Mouse (Mus musculus) embryo, embryonic 10.5 days (tissue): ENCODE measurements around the gene Tbc1d19.

Experiments used
- DNase-seq: peaks from one replicate; pipeline ENCODE4 v3.0.0-alpha.2; 2015; ENCODE audit warnings: low spot score

Gene Tbc1d19

DNA sequence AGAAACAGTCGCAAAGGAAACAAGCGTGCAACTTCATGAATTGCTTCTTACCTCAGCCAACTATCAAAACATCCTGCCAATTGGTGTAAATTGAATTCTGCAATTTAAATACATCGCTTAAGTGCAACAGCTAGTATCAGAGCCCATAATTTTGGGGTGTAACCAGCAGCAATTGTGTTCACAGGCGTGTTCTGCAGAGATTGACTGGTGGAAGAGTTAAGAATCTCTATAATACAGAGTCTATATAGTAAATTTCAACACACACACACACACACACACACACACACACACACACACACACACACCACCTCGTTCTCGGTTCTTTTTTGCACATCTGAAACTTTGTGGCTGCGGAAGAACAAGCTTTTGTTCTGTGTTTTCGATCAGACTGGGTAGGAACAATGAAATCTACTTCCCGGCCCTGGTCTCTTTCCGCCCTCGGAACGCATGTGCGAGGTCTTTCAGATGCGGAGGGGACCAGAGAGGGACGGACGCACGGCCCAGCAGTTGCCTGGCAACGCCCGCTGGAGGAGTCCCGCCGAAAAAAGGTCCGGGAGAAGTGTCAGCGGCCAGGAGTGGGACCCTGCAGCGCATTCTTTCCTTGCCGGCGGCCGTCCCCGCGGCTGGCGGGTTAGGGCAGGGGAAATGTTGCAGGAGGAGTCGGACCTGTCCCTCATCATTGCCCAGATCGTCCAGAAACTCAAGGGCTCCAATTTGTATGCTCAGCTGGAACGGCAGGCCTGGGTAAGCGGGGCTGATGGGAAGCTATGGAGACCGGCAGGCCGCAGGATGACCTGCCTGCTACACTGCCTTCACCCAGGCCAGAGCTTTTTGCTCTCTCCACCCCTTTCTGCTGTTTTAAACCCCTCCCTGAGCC, at the start of gene Tbc1d19:
Gene Tbc1d19, plus strand, starts transcription at position 492 of the 877 bp plus-strand sequence.
- DNase-seq, result peak; percentile 95

DNA sequence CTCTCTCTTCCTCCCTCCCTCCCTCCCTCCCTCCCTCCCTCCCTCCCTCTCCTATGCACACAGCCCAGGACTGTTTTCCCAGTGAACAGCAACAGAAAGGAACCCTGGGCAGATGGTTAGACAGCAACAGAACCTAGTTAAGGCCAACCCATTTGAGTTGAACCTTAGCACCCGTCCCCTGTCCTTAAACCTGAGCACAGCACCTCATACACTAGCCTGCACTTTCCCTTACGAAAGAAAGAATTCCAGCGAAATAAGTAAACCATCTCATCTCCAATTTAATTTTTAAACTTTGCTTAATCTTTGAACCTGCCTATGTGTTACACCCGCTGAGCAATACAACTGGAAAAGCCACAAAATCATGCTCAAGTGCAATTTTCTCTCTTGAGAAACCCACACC, 49.5 kb upstream of the Tbc1d19 start:
- DNase-seq, result no peak

DNA sequence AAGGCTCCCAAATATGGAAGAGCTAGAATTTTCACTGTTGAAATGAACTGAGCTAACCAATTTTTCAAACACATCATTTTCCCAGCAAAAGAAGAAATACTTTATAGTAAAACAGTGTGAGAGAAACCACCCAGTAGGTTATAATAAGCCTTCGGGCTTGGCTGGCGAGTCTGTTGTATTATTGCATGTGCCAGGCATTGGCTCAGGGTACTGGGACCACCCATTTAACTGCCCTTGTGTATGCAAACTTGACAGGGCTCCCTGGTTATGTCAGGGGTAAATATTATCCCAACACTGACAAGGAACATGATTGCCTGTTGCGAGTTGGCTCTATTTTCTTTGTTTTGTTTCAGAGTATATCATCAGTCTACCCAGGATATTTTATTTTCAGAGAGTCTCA, 48.5 kb upstream of the Tbc1d19 start:
- no peak for DNase-seq

DNA sequence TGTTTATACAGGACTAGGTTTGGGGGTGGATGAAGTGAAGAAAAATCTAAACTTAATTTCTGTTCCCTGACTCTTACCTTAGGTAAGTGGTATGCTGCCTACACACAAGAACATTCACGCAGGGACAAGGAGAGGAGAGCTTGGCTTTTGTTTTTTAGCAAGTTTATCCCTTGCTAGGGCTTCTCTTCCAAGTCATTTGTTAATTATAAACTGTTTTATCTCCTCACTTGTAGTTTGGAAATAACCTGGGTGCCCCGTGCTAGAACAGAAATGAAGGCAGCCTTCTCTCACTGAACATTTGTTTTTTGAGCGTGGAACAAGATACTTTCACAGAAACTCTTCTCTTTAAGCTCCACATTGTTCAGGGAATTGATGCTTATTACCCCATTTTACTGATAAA, 48.1 kb upstream of the Tbc1d19 start:
- DNase-seq, result no peak

DNA sequence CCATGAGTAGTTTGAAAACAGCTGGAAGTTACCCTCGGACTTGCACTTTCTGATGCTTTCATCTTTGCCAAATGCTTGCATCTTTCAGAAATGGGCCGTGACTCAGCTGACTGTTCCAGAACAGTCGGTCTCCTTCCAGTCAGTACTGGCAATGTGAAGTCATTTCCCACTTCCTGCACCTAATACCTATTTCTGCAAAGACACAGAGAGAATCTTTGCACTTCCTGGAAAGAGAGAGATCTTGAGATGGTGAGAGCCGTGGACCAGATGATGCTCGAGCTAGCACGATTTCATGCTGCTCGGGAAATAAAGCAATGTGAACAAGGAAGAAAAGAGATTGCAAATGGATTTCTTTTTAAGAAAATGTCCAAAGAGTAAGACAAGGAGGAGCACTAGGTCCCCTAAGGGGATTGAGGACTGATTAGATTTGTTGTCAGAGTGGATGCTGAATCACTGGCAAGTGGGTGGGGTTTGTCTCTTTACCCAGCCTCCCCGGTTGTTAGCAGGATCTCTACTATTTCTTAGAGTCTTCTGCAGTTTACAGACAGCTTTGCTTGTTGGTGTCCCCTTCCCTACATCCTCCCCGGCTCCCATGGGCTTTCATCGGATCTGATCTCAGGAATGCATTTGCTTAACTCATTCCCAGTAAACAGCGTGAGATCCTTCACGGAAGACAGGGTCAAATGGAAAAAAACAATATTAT, 24.4 kb upstream of the Tbc1d19 start:
- no peak for DNase-seq

DNA sequence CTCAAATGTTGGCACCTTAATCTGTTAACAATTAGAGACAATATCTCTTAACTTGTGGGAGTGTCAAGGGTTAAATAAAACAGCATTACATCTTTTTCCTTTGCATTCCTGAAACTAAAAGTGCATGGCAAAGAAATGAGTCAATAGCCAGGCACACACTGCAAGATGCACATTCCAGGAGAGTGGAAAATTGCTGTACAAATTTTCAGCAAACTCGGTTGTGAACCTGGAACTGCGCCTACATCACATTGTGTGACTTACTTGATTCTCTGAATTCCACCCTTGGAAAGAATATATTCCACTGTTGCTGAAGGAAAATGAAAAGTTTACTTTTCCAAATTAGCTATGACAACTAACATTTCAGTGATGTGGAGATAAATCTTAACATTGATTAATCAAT, 8.0 kb upstream of the Tbc1d19 start:
- DNase-seq, result no peak

DNA sequence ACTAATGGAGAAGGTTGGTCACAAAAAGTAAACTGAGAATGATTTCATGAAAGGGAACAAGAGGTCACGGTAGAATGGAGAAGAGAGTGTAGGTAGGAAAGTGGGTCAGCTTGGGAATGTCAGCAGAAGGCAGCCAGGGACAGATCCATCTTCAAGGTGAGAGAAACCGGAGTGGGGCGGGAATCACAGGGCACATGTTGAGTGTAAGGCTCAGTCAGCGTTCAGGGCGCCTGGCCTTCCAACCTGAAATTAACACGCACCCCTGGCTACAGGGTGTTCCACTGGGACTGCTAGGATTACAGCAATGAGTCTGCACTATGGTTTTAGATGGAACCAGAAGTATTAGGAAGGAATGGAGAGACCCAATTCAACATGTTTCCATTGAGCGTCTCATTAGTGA, 10.3 kb downstream of the Tbc1d19 start:
- DNase-seq, result no peak

DNA sequence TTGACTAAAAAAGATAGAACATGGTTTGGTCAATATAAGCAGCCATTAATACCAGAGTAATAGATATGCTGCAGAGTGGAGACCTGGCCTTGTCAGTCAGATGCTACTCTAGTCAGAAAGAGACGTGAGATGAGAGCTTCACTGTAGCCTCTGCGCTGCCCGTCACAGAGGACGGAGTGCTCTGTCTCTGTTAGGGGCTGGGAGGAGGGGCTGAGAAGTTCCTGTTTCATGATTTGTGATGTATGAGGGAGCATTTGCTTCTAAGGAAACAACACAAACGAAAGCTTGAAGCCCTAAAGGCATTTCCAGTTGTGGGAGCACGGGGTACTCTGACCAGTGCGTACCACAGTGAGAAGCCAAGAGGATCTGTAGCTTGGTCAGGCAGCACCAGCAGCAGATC, 16.5 kb downstream of the Tbc1d19 start:
- no peak for DNase-seq

DNA sequence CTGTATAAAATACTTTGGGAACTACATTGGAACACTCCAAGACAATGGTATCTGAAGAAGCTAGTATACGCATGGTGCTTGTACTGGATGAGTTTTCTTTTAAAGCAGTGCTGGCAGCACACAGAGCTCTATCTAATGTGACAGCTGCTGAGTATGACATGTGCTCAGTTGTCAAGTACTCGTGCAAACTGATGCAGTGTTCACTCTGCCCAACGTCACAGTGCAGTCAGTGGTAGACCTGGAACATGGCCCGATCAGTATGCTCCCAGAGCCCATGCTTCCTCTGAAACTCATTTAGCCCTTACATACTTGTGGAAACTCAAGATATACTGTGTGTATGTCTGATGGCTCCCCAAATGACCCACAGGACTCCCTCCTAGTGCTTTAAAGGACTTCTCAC, 25.1 kb downstream of the Tbc1d19 start:
- DNase-seq, result no peak

DNA sequence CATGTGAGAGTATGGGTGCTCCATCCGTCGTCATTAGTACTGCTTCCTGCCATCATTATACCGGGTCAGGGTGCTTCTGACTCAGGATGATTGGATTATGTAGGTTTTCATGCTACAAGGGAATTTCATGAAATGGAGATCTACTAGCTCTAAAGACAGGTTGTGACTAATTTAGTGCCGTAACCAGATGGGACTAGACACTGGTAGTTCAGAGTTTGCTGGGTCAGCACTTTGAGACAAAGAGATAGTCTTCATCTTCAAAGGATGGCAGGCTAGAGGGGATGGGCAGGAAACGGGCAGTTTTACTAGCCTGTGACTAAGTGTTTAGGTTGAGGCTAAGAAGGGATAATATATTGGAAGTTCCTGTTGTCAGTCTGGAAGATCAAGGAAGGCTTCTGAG, 31.9 kb downstream of the Tbc1d19 start:
- DNase-seq, result no peak

DNA sequence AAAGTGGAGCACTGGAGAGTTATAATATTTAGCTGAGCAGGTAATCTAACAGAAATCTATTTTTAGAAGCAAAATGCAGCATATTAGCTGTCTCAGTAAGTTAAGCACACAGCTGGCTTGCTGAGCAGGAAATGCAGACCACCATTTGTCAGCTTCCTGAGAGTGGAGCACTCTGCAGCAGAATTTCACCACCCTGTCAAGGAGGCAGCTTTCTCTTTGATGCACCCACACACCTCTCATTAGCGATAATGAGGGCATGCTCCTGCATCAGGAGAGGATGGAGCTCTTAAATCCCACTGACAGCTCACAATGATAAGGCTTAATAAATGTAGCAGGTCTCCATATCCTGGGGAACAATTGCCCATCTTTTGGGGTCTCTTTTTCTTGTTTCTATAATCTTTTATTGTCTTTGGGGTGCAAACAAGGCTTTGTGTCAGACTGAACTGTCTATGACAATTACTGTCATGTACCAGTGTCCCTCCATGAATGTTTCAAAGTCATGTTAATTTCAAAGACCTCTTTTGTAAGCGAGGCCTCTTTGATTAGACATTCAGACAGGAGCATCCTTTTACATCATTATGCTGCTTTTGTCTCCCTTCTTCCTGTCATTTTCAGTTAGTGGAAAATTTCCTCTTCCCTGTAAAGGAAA, 39.0 kb downstream of the Tbc1d19 start:
- DNase-seq, result no peak

DNA sequence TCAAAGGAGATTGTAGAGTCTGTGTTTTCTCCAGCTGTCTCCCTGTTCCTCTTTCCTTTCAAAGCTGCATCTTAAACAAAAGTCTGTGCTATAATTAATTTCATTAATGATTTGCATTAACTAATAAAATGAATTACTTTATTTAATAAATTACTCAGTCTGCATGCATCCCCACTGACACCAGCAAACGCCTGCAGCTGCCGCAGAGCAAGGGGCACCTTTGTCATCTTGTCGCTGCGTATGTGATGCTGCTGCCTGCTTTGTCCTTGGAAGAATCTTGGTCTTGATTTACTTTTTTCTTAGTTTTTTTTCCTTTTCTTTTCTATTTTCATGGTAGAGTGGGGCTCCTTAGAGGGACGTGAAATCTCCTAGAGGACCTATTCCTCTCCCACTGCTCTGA, 43.2 kb downstream of the Tbc1d19 start:
- no peak for DNase-seq

DNA sequence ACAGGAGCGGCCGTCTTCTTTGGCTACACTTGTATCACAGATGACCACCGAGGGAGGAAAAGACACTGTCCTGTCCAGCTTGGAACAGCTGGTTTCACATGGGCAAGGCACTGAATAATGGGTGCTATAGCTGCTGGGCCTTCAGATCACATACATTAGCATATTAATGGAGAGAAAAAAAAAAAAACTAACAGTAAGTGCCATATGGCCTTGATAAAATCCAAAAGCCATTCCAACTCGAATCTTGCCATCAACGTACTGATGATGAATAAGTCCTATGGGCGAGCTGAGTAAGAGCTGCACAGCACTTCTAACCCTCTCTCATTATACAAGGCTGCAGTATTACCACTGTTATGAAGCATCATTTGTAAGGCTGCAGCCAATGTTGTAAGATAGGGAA, 45.2 kb downstream of the Tbc1d19 start:
- DNase-seq, result no peak

DNA sequence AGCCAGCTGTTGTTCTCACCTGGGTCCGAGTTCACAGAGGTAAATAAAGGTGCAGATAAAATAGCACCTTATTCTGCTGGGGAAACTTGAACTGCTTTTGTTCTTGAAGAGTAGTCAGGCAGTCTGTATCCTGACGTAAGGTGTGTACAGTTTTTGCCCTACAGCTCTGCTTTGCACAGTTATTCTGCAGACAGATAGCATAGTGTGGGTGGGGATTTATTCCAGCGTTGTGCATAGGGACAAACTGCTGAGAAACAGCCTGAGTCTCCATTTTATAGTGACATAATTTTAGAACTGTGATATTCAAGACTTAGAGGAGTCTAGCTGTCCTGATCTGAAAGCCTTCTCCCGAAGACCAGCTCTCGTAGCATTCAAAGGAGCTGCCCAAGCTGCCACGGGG, 46.6 kb downstream of the Tbc1d19 start:
- no peak for DNase-seq

DNA sequence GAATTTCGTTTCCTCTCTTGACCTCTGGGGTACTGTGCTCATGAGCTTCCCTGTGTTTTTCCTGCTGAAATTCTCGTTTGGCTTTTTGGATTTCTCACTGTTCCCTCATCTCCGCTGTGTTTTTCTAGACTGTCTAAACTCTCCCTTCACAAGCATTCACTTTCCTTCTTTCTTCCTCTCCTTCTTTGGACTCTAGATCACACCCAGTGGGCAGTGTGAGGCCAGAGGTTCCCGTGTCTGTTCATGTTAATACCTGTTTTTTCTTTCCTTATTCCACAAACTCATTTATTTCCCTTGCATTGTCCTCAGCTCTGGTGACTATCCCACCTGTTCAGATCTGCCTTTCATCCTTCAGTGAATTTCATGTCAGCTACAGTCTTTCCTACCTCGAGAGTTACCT, 55.7 kb downstream of the Tbc1d19 start:
- no peak for DNase-seq

DNA sequence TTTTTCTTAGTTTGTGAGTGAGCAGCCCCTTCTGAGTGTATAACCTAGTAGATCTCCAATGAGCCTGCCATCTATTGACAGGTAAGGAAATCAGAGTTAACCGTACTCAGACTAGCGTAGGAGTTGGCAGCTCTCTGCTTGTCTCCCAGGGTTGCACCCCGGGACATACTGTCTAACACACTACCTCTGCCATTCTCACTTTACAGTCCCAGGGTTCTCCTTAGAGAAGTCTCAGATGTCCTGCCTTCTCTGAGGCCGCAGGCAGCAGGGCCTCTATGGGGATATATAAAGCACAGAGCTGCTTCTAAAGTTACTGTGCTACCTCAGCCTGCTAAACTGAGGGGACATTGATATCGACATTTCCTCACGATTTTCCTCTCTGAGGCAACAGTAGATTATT, 56.6 kb downstream of the Tbc1d19 start:
- no peak for DNase-seq

DNA sequence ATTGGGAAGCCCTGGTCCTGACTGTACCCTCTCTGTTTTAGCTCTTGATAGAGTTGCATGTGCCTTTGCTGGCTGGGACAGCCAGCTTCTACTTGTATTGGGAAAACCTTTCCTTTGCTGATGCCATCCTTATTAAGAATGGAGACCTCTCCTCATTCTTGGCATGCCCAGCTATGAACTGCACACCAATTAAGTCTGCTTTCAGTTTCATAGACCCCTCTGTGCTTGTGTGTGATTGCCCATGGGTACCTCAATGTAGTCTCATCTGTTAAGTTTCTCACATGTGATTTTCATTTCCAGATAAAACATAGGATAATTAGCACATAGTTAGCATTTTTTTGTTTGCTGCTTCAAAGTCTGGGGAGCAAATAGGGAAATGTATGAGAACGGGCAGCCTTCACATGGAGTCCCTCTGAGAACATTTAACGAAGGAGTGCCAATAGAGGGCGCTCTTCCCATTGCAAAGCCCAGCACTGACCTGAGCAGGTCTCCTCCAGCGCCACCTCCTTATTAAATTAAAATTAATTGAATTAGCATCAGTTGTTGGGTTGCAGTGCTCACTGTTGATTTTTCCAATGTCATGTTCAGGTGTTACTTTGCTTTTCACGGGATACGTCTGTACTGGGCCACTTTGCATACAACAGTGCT, 62.4 kb downstream of the Tbc1d19 start:
- DNase-seq, result peak; percentile 80

DNA sequence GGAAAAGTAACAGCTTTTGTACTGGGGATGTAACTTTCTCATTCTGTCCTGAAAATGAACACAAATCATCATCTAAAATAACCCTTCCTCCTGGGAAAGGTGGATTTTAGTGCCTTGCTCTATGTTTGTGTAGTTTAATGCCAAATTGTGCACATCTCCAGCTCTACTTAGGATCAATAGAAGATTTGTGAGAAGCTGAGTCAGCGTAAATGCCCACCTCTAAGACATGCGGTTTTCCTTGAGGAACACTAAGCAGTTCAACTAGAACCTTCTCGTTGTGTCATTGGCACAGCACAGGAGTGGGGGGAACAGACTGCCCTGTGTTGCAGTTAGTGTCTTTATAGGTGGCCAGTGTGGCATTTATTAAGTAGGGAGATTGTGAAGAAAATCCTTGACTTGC, 65.6 kb downstream of the Tbc1d19 start:
- no peak for DNase-seq

DNA sequence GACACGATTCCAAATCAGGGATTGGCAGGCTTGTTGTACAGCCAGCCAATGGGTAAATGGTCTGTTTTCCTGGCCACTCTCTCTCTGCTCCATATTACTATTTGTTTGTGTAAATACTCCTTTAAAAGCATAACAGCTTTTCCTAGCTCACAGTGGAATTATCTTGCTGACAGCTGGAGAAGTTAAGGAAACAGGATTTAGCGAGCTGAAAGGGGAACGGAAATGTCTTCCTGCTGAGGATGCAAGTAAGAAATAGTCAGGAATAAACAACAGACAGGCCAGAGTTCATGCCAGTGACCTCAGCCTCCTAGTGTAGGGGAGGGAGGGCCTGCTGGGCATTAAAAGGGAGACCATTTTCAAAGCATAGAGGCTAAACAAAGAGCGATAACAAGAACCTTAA, 71.3 kb downstream of the Tbc1d19 start:
- DNase-seq, result peak; percentile 13

DNA sequence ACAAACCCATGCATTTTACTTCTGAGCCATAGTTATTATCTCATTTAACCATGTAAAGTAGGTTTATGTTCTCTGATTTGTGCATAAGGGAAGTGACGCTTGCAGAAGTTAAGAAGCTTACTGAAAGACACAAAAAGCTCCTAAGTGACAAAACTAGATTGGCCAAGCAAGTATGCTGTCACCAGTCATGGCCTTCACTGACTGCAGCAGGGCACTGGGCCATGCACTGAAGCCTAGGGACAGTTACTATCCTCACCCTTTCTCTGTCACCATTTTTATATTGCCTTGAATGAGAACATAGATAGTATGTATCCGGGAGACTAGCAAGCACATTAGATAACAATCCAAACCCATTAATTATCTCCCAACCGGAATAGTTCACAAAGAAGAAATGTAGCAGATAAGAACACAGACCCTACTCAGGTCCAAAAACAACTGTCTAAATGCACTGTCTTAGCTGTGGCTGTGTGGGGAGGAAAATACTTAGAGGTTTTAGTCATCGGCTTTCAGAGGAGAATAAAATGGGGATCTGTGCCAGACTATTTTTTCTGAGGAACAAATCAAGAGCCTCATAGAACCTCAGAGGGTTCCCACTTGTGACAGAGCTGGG, 72.1 kb downstream of the Tbc1d19 start:
- DNase-seq, result no peak

DNA sequence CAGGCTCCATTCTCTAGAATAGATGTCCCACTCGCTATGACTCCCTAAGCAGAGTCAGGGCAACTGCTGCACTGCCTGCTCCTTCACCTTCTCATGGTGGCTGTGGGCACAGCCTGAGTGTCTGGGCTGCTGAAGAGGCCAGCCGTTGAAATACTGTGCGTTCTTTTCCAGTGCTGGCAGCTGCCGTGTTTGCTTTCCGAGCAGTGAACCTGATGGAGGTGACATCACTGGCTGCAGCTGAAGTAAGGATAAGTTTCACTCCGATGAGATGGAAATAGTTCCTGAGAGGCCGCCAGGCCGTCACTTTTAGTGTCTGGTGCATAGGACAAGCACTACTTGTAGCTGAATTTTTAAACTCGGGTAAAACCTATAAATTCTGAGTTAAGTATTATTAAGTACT, 92.0 kb downstream of the Tbc1d19 start:
- DNase-seq, result no peak

DNA sequence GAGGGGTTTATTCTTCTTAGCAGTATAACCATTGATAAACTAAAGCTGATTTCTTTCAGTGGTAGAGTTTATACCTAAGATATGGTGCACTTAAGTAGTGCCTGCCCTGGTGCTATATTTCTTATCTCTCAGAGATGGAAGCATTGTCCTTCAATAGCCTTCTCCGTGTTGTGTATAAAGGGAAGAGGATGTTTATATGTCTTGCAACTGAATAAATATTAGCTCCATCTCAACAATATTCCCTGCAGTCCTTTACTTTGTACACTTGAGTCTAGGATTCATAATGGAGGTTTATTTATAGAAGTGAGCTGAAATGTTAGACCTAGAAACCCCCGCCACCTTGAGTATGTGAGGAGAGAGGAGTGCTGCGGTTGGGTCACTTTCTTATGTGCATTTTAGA, 93.4 kb downstream of the Tbc1d19 start:
- DNase-seq, result no peak
